Mouse (Mus musculus): ENCODE data around the gene Decr2. TPM values are rescaled to one million over a fixed set of nuclear protein-coding genes. Genes with fewer than 3 reads are reported as not detected.
"Not testable (repeated sequence)": the region's sequence is repeated elsewhere in the genome, so short reads cannot be mapped to it uniquely, and the experiment has no call there.

Gene Decr2
- polyA plus RNA-seq, 1 experiment = 24.3 TPM

DNA sequence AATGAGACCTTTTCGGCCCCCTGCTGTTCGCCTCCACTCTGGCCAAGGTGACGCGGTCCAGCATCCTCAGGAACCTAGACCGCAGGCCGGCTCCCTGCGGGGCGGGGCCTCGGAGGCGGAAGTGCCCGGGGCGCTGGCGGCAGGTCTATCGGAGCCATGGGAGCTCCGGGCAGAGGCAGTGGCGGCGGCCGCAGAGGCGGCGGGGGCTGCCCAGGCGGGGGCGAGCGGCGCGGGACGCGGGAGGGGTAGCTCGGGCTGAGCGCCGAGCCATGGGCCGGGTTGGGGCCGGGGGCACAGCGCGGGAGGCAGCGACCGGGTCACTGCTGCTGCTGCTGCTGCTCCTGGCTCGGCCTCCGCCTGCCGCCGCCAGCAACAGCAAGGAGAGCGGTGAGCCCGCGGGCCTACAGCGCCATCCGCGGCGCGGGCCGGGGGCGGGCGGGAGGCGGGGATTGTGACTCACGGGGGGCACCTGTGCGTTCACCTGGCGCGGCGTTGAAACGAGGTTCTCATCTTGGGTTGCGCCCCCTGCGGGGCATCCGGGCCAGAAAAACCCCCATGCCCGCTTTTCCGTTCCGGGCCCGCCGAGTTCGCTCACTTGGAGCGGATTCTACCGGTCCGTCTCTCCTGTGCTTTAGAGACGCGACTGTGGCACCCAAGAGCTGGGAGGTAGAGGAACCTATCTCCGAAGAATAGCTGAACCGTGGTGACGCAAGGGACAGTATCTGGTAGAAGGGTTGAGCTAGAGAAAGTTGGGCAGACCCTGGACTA lies 23.2 kb upstream of the Decr2 start, which contains the start of gene Tmem8:
Gene Tmem8 (plus strand): TSS at position 119 of the 768 bp plus-strand sequence.
- DNase-seq (ENCODE audit: low read depth) = no peak

DNA sequence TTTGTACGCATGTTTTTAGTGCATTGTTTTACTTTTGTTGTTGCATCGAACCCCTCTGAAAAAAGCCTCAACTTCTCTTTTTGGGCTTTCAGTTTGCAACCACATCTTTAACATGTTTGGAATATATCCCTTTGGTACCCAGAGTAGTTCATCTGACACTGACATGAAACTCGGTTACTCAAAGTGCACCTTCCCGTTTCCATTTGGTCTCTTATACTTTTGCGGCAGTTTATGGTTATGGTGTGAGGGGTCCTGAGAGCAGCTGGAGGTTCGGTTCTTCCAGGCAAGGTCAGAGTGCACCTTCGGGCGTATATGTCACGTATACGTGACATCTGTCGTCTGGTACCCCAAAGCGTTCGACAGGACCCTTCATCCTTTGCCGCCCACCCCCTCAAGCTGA lies 22.6 kb upstream of the Decr2 start:
- DNase-seq (ENCODE audit: low read depth) = no peak

GRCm38 (mm10) chr17:26111722-26112121 lies 21.6 kb upstream of the Decr2 start:
- DNase-seq (ENCODE audit: low read depth) = no peak

GRCm38 (mm10) chr17:26111024-26111423 lies 20.9 kb upstream of the Decr2 start:
- DNase-seq (ENCODE audit: low read depth) = no peak

DNA sequence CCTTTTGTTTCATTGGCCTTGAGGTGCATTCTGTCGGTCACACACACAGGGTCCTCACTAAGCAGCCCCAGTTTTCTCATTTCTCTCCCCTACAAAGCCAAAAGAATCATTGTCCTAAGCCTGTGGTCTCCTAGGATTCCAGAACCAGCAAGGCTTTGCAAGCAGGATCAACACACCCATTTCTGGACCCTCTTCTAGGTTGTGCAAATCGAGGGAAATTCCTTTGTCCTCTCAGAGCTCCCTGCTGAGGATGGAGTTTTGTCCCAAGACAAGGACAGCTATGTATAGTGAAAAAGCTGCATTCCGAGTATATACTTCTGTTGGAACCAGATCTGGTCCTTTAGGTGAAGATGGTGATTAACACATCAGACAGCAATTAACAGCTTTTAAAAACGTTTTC lies 20.0 kb upstream of the Decr2 start:
- DNase-seq (ENCODE audit: low read depth) = no peak

DNA sequence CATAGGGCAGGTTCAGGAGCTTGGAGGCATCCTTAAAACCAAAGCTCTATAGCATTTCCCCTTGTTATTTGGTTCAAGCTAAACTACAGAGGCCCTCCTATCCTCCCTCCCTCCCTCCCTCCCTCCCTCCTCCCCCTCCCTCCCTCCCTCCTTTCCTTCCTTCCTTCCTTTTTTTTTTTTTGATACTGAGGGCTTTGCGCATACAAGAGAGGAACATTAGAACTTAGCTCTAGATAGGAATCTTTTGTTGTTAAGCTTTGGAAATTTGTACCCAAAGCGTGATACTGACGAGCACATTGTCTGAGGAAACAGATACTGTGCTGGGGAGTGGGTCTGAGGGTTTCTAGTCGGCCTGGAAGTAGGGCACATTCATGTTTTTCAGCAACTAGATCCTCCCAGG lies 15.5 kb upstream of the Decr2 start:
- no peak for DNase-seq (ENCODE audit: low read depth)

DNA sequence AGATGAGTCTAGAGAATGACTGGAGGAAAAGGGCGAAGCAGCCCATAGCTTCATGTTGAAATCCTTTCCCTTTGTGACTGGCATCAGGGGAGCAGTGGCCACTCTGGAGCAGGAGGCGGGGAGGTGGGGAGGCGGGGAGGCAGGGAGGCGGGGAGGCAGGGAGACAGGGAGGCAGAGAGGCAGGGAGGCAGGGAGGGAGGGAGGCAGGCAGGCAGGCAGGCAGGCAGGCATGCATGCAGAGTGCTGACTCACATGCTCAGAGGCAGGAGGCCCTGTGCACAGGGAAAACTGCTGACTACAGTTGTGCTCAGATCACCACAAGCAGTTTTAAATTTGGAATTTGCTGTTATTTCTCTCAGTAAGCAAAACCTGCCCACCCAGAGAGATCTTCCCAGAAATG lies 11.3 kb upstream of the Decr2 start:
- DNase-seq (ENCODE audit: low read depth) = no peak

DNA sequence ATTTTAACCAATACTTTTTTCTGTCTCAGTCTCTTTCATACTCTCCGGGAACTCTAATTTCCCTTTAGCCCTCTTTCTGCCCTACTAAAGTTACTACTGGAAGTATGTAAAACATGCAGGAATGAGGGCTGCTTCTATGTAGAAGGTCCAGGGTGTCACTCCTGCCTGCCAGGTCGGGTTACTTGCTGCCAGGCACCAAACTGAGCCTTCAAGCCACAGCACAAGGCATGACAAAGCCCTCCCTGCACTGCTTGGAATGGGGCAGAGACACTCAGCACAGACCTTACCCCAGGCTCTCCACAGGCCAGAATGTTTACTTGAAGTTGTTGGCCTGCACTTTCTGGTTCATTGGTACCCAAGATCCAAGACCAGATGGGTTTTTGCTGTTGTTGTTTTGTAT lies 10.0 kb upstream of the Decr2 start:
- no peak for DNase-seq (ENCODE audit: low read depth)

- not testable (repeated sequence) for DNase-seq (ENCODE audit: low read depth)
Measured at GRCm38 (mm10) chr17:26099316-26099715, 9.2 kb upstream of the Decr2 start.

DNA sequence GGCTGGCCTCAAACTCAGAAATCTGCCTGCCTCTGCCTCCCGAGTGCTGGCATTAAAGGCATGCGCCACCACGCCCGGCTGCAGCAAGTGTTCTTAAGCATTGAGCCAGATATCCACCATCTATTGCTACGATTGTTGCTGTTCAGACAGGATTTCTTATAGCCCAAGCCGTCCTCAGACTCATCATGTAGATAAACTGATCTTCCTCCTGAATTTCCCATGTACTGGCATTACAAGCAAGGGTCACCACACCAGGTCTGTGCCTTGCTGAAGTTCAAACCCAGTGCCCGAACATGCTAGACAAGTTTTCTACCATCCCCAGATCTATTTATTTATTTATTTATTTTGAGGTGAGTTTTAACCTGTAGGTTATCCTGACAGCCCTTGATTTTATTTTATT lies 8.3 kb upstream of the Decr2 start:
- DNase-seq (ENCODE audit: low read depth) = no peak

DNA sequence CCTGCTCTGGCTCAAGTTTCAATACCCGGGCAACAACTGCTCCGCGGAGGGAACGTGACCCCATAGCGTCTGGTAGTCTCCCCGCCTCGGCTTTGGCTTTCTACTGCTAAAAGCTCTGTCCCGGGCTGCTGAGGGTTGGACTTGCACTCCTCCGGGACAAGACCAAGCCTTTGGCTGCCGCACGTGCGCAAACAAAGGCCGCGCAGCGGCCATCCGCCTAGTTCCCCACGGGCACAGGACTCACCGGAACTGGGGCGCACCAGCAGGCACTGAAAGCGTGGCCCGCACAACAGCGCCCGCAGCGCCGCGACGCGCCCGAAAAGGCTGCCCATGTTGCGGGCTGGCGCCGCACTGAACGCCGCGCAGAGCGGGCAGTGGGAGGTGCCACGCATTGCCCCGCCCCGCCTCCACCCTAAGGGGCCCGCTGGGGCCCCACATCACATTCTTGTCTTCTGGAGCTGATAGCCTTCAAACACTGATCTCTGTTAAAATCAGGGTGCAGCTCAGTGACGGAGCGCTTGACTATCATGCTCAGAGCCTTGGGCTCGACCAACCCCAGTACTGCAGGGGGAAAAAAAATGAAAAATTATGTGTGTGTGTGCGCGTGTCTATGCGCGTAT lies 5.1 kb upstream of the Decr2 start, which contains the start of gene Nme4:
Gene Nme4 (minus strand): TSS at position 482 of the 620 bp plus-strand sequence.
- no peak for DNase-seq (ENCODE audit: low read depth)

GRCm38 (mm10) chr17:26094531-26095110 lies 4.5 kb upstream of the Decr2 start:
- no peak for DNase-seq (ENCODE audit: low read depth)

GRCm38 (mm10) chr17:26087059-26087564 lies 3.0 kb downstream of the Decr2 start:
- no peak for DNase-seq (ENCODE audit: low read depth)

DNA sequence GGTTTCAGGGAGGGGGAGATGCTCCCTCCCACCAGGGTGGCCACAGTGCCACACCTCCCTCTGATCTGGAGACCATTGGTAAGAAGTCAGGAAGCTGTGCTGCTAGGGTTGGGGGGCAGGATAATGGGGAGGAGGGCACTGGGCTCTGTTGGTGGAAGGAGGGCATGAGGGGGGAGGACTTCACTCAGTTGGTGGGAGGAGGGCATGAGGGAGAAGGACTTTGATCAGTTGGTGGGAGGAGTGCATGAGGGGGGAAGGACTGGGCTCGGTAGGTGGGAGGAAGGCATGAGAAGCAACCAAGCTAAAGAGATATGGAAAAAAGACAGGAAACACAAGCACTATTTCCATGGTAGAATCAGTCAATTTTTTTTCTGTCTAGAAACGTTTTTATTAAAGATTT lies 9.3 kb downstream of the Decr2 start:
- no peak for DNase-seq (ENCODE audit: low read depth)

GRCm38 (mm10) chr17:26078851-26079250 lies 11.3 kb downstream of the Decr2 start:
- DNase-seq (ENCODE audit: low read depth) = no peak

DNA sequence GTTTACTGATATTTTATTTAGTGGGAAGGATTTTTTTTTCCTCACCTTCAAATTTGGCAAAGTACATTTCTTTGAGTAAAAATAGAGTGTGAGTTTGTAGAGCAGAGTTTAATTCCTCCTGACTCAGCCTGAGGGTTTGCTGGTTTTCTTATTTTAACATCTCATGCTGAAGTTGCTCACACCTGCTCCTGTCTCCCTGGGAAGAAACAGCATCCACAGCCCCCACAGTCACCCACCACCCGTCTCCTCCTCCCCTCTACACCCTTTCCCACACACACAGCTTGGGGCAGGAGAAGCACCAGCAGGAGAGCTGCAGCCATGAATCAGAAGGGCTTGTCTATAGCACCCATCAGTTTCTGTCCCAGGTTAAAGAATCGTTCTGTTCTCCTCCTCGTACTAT lies 14.9 kb downstream of the Decr2 start:
- no peak for DNase-seq (ENCODE audit: low read depth)

- DNase-seq (ENCODE audit: low read depth) = no peak
Measured at GRCm38 (mm10) chr17:26070136-26070535, 20.0 kb downstream of the Decr2 start.

- no peak for DNase-seq (ENCODE audit: low read depth)
Measured at GRCm38 (mm10) chr17:26068831-26069739, 21.1 kb downstream of the Decr2 start, which contains the start of gene Rab11fip3. TSS of gene Rab11fip3 (minus strand) at chr17:26069555.

GRCm38 (mm10) chr17:26068024-26068830 lies 21.9 kb downstream of the Decr2 start:
- DNase-seq (ENCODE audit: low read depth) = no peak

DNA sequence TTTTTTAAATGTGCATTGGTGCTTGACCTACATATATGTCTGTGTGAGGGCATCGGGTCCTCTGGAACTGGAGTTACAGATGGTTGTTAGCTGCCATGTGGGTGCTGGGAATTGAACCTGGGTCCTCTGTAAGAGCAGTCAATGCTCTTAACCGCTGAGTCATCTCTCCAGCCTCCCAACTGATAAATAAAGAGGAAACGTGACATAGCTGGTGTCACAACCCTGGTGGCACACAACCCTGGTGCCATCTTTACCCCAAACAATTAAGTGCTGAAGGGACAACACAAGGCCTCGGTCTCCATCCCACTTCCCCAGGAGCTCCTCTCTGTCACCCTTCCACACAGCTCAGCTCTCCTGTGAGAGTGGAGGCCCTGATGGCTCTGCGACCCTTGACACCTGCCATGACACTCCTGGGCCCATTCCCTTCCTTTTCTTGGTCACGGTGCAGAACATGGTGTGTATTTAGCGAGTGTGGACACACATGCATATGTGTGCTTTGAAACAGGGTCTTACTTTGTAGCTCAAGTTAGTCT lies 23.6 kb downstream of the Decr2 start:
- DNase-seq (ENCODE audit: low read depth) = no peak

Measured in gonadal fat pad, adult 2 months (tissue).